Mouse (Mus musculus) left cerebral cortex, adult 18-20 months (tissue): Measurements from ENCODE around the gene Bahcc1. TPM values are rescaled to one million over a fixed set of nuclear protein-coding genes. Genes with fewer than 3 reads are reported as not detected.

Source experiments
- DNase-seq, 2 experiments: peaks; one replicate each; pipeline ENCODE4 v3.0.0; 2021 to 2022; ENCODE audit warnings: low spot score in 2 of 2, mixed read lengths in 1 of 2
- total RNA-seq, 2 experiments: library from RNA; stranded (reverse); gene quantifications; 2 replicates each; pipeline ENCODE4 v1.2.3; 2021

Gene Bahcc1
- total RNA-seq, 2 experiments from 2014 or later, result 18.8 to 19.0 TPM

DNA sequence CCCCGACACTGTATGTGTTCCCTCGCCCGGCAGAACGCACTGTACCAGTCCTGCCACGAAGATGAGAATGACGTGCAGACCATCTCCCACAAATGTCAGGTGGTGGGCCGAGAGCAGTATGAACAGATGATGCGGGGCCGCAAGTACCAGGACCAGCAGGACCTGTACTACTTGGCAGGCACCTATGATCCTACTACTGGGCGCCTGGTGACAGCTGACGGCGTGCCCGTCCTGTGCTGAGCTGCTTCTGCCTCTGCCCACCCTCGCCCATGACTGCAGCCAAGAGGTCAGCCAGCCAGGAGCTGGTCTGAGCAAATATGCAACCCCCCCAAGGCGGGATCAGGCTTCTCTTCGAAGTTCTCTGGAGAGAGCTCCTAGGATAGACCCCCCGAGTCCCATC is 56.9 kb downstream of the Bahcc1 start:
- no peak for DNase-seq

DNA sequence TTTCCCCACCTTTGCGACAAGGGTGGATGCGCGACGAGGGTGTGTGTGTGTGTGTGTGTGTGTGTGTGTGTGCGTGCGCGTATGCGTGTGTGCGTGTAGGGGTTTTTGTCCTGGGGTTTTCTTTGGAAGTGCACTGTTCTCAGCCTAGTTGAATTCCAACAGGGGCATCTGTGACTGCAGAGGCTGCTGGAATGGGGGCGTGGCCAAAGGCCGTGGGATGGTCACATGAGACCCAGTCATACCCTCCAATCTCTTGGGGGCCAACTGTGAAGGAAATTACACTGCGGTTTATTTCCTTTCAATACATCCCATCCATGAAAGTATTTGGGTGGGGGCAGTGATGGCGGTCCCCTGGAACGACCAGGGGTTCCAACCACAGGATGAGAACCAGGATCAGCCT is 57.5 kb downstream of the Bahcc1 start:
- no peak for DNase-seq

DNA sequence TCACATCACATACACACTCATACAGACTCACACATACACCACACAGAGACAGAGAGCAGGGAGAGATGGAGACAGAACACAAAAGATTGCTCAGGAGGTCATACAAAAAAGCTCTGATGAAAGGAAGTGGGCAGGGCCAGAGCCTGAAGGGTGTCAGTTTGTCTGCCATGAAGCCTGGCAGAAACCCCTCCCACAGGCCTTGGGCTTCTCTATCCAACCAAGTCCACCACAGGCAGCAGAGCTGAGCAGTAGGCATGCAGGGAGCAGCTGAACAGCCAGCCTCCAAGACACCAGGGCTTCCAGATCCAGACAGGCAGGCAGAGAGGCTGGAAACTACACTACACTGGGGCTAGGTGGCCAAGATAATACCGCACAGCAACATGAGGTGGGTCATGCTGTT is 61.0 kb downstream of the Bahcc1 start:
- DNase-seq, result no peak

DNA sequence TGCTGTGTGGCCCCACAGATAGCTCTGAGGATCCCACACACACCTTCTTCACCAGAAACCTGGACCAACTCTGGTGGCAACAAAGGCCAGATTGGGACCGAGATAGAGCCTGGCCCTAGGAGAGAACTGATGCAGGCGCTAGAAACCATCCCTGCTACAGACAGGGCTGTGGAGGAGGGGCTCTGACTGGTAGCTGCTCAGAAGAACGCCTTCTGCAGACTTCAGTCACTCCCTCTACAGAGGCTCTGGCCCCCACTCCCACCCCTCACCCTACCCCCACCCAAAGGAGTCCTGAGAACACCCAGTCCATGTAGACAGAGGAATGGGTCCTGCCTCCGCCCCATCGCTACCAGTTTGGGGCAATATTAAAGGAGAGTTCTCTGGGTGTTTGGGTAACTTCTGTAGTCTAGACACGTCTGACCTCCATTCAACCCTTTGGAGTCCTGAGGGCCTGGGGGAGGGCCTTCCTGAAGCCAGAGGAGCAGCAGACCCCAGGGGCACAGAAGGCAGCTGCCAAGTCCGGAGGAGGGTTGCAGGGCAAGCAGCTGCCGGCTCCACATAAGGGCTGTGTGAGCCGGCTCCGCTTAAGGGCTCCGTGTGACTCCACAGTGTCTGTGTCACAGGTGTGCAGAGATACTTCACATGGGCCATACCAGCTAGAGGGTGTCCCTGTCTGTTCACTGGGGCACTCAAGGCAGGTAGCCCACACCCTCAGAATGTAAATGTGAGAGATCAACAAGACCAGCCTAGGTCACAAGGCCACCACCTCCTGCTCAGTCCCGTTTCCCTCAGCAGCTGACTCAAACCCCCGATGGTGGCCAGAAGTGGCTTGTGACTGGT is 63.8 kb downstream of the Bahcc1 start:
- DNase-seq, result no peak

DNA sequence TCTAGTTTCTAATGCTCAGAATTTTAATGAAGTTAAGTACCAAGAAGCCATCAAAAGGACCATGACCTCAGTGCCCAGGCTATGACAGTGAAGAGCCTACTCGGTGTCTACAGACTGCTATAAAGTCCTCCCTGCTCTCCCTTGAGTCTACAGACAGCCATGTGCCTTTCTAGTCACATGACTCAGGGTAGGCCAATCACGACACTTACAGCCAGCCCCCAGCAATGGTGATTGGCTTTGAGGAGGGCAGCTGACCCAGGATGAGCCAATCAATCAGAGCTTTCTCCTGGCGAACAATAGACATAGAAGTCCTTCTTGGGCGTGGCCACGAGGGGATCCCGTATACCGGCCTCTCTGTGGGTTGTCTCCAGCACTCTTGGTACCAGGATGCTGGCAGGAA is 65.0 kb downstream of the Bahcc1 start:
- no peak for DNase-seq

DNA sequence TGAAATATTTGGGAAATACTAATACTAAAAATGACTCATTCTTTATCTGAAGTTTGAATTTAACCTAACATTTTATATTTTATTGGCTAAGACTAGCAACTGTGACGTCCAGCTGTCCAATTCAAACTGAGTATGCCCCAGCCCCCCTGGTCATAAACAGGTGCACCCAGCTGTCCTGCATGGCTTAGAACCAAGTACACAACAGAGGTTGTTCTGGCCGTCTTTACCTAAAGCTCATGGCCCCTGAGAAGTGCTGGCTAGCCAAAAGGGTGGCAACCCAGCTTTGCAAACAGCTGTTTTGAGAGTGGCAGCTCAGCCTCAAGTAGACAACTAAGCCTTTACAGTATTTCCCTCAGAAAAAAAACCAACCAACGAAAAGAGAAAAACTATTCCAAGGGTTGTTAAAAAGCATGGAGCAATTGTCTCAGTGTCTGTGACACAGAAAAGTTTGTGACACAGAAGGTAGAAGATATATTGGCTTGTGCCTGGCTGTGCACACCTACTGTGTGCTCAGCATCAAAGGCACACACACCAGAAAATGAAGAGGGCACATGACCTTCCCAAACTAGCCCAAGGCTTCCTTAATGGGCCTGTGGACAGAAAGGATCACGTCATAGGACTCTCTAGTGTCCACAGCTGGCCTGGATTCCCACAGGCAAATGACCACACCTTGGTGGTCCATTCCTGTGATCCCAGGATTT is 65.8 kb downstream of the Bahcc1 start:
- DNase-seq, result no peak

DNA sequence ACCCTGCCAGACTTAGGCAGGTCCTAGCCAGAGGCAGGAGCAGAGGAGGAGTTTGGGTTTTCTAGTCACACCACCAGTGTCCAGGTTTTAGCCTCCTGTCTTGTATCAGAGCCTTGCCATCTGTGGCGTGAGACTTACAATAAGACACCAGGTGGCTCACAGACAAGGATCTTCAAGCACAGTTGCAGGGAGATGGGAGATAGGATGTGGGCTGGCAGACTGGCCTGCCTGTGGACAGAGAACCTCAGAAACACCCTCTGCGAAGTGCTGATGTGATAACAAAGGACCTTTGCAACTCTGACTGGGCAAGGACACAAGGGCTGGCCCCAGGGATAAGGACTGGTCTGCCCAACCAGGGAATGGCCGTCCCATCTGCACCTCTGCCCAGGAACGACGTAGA is 66.7 kb downstream of the Bahcc1 start:
- DNase-seq, result no peak

DNA sequence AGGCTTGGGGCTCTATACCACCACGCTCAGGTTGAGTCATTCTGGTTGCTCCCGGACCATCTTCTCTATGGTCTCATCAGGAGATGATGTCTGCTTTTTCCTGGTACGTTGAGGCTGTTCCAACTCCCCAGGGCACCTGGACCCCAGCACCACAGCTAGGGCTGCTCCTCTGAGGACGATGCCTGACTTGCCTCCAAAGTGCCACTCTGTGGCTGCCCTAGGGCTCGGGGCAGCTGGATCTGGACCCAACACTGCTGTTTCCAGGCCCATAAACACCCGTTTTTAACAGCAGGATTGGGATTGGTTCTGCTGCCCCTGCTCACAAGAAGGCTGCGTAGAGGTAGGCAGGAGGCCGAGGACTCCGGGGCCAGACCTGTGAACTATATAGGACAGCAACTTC is 70.4 kb downstream of the Bahcc1 start:
- DNase-seq, result no peak

DNA sequence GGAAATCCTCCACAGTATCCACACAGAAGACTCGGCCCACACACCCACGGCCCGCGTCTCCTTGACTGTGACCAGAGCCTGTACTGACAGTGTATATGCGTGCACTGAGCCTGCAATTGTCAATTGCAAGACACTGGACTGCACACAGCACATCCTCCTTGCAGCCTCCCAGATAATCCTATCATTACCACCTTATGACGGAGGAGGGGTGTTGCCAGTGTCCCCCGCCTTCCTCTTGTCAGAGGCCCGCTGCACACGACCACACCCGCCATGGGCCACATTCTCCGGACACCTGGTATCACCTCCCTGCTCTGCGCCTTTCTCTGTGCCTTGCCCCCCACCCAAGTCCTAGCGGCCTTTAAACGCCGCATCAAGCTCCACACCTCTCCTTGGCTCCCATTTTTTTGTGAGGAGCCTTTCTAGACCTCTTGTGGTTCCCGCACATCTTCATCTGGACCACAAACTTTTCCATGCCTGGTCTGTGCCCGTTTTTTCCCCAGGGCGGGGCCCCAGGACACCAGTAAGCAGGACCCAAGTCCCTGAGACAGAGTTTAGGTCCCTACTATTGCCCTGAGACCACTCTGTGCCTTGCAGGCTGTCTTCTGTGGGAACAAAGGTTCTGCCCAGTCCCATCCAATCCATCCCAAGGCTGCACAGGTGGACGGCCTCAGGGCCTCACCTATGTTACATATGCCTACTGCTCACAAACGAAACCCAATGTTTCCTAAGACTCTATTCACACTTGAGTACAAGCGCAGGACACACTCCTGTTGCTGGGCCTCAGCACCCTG is 71.0 kb downstream of the Bahcc1 start:
- DNase-seq, result no peak

DNA sequence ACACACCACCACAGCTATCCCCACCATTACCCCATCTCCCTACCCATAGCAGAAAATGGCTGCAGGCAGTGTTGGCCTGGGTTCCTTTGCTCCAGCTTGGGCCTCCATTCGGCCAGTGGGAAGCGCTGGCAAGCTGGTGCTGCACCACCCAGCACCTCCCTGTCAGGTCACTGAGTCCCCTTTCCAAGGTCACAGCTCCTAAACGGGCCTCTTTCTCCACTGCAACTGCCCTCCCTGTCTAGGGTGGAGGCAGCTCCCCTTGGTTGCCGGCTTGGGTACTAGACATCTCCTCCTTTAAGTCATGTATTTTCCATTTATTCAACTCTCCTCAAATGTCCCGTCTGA is 71.6 kb downstream of the Bahcc1 start:
- DNase-seq, result no peak

DNA sequence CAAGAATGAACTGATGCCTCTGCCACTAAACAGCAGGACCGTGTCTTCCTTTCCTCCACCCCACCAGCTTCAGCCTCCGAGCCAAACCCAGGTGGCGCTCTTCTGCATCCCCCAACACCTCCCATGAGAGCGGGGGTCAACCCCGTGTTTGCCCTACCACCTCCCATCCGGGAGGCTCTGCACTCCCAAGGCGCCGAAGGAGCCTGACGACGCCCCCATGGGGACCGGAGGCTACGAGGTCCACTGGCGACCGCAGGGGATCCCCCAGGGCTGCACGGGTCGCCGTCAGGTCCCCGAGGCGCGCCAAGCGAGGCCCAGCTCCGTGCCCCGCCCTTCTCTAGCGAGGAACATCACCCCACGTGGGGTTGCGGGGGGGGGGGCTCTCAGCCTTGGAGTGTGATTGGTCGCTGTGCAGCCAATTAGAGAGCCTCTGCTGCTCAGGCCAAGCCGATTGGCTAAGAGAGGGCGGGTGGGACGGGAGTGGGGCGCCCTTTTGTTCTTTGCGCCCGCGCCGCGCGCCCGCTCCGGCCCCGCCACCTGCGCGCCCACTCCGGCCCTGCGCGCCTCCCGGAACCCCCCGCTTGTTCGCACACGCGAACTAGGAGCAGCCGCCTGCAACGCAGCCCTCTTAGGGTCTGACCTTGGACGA is 72.3 kb downstream of the Bahcc1 start:
- peak; percentile 75 to 82 for DNase-seq

DNA sequence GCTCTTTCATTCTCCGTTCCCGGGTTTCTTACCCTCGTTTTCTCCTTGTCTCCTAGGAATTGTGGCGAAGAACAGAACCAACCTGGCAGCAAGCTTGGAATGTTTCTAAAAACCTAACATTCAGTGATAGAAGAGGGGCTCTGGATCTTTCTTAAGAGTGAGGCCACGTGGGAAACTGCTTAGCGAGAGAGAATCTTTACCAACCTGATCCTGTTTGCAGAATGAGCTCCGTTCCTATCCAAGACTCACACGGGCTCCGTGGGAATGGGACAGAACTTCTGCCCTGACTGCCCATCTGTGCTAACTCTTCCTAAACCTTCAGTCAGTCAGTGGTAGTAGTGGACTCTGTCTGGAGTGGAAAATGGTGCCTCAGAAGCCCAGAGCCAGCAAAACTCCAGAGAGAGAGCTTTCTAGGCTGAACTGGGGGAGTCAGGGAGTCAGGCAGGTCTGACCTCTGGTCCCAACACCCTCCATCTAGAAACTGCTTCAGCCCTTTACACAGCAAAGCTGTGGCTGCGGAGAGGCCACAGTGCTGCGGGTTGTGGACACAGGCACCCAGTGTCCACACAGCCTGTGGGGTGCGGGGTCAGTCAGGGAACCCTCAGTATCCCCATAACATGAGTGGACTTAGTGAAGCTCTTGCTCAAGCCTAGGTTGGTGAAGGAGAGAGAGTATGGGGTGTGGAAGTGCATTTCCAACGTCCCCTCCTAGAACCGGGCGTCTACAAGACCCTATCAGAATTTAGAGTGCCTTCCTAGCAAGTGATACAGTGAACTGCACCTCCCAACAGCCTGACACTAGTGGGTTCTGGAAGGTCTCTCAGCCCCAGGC is 73.0 kb downstream of the Bahcc1 start:
- DNase-seq, result no peak

DNA sequence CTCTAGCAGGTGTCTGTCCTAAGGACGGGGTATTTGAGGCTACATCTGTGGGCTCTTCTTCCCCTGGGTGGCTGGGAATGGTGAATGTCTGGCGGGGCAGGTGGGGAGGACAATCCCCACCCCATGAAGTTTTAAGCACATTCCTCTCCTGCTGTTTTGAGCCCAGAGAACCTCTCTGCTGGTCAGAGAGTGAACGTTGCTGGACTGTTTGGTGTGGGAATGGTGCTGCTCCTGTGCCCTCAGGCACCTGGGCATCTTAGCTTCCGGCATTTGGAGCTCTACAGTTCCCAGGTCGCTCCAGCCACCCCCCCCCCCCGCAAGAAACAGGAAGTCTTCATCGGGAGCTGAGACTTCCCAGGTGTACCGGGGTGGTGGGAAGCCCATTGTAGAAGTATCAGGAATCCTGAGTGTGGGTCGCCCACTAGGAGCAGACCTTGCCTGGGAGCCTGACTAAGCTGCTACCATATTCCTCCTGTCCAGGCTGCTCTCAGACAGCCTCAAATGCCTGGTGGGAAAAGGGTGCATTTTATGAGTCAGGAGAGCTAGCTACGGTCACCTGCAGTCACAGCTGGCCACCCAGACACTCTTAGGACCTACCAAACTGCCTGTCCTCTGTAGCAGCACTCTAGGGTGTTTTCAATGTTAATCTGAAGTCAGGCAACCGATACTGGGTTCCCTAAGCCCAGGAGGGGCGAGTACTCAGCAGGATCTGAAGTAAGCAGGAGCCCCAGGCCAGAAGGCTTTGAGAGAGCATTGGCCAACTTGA is 73.8 kb downstream of the Bahcc1 start:
- no peak for DNase-seq

DNA sequence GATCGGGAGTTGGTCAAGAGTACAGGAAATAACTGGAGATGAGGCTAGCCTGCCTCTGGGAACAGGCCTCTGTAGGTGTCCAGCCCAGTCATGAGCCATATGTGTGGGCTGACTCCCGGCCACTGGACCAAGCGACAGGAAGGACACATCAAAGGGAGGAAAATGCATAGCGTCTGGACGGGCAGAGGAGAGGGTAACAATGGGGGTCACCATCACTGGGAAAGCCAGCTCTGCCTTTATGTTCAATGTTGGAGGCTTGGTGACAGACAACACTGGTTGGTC is 74.3 kb downstream of the Bahcc1 start:
- DNase-seq, result no peak

DNA sequence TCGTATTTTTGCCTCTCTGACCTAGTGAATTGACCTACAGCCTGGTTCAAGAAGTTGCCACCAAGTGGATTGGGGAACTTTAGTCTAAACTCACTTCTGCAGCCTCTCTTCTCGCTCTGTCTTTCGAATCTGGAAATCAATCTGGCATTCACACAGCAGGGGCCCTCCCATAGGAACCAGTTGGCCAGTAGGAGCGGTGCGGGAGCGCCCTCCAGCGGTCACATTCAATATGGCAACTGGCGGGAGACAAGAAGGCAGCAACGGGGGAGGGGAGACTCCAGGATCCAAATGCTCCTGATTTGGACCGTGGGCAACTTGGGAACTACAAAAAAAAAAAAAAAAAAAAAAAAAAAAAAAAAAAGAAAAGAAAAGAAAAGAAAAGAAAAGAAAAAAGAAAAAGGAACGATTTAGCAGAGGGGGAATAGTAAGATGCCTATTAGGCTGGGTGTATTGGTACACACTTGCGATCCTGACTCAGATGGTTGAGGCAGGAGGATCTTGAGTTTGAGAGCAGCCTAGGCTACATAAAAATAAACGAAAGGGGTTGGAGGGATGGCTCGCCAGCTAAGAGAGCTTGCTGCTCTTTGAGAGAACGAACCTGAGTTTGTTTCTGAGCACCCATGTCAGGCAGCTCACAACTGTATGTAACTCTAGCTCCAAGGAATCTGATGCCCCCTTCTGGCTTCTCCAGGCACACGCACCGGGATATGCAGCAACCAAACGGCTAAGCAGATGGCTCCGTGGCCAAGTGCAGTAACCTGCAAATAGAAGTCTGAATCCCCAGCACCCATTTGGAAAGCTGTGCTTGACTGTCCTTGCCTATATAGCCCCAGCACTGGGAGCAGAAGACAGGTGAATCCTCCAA is 75.1 kb downstream of the Bahcc1 start:
- peak; percentile 96 to 98 for DNase-seq

DNA sequence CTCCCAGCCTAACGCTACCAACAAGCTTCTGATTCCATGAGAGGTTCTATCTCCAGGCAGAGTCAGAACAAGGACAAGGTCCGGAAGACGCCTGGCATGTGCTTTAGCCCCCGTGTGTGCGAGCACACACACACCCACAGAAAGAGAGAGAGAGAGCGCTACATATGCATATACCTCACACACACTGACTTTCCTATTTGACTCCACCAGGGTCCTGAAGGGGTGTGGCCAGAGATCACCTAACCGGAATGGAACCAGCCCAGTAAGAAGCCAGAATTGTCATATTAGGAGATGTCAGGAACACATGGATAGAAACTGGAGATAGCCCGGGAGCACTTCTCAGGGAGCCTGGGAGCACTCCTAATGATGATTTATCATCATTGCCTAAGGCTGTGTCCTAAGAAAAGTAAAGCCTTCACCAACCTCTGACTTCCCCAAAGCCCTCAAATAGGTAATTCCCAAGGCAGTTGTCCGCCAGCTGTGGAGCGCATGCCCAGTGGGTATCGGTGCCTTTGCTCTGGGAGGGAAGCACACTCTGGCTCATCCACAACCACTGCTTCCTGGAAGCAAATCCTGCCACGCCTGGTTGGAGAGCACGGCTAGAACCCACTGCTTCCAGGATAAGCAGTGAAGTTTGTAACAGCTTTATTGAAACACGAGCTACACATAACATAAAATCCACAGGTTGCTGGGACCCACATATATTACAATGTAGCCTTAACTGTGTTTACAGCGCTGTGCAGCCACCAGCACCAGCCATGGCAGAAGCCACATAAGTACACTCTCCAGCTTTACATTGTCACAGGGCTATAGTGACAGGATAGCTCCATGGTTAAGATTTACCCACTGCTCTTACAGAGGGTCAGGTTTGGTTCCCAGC is 75.9 kb downstream of the Bahcc1 start:
- no peak for DNase-seq

DNA sequence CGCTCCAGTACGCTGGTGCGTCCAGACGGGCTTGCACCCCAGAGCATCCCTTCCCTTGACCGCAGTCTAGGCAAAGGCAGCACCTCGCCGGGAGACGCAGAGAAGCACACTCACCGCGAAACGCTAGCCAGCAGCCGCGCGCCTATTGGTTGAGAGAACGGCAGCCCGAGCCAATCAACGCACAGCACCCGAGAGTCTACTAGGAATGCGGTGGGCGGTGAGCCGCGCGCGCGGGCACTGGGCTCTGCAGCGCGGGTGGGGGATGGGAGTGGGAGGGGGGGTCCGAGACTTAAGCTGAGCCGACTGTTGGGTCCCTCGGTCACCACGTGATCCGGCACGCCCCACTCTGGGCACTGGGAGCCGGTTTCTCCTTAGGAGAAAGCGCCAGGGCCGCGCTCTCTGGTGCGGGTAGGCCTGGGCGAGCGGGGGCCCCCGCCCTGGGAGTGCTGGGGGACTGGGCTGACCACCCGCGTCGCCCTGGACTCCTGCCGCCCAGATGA is 78.1 kb downstream of the Bahcc1 start:
- DNase-seq, result peak; percentile 92 to 93

DNA sequence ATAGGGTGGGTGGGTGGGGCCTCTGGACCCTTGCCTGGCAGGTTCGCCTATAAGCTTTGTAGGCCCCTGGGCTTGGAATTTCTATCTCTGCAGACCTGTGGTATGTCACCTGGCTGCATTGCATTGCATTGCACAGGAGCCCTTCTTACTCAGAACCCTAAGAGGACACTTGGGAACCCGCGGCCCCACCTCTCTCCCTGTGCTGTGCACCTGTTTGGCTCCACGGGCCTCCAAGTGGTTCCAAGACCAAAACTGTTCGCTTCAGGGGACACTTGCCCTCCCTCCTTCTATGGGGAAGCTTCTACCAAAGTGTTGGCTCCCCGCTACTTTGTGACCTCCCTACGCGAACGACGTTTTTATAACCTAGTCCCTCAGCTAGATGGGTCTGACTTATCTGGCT is 78.8 kb downstream of the Bahcc1 start:
- DNase-seq, result no peak
